Mouse (Mus musculus) kidney, adult 10 weeks (tissue): ENCODE data around the gene Olfr201. TPM values are rescaled to one million over a fixed set of nuclear protein-coding genes. Genes with fewer than 3 reads are reported as not detected.

Experiments
- polyA plus RNA-seq: library from polyadenylated mRNA; stranded (reverse); fragments of 350-450 nt; fragmentation: Illumina TruSeq; extraction: RNeasy Lipid Tissue Mini Kit (QIAGEN cat#74804); gene quantifications from one replicate; pipeline ENCODE4 v1.2.3, GENCODE M21; 2014; ENCODE audit warnings: low read depth, low replicate concordance

Gene Olfr201
- polyA plus RNA-seq = not detected

DNA sequence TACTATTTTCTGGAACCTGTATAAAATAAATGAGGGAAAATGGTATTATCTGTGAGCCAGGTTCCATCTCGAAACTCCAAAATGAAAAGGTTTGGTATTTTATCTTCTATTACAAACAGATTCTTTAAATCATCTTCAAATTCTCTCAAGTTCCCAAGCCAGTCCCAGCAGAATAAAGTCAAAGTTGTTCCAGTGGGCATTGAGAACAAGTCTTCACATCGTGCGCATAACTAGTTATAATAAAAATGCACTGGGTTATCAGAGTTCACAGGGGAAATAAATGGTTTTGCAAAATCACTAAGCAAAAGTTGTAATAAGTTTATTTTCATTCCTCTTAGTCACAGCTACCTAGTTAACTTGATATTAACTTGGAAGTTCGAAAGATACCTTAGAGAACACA lies at the start of gene Olfr201:
Gene Olfr201, minus strand, starts transcription at position 101 of the 400 bp plus-strand sequence.

DNA sequence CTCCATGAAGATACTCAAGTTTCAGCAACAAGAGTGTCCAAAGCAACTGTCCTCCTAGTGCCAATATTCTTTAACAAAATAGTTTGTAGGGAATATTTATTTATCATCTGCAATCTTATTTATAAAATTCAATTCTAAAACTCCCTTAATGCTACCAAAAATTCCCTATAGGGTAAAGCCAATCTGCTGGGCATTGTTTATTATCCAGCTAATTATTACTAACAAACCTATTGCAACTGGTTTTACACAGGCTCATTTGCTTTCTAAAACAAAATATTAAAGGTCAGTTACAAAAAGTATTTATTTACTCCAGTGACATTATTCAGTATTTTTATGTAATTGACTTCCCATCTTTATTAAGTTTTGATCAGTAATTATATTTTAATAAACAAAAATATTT lies 45.7 kb upstream of the Olfr201 start, which contains the start of gene Olfr204:
Gene Olfr204, minus strand, starts transcription at position 101 of the 400 bp plus-strand sequence.

GRCm38 (mm10) chr16:59298581-59298980 lies 26.1 kb upstream of the Olfr201 start, which contains the start of gene Olfr203:
Olfr203 (plus strand) TSS chr16:59298881.

DNA sequence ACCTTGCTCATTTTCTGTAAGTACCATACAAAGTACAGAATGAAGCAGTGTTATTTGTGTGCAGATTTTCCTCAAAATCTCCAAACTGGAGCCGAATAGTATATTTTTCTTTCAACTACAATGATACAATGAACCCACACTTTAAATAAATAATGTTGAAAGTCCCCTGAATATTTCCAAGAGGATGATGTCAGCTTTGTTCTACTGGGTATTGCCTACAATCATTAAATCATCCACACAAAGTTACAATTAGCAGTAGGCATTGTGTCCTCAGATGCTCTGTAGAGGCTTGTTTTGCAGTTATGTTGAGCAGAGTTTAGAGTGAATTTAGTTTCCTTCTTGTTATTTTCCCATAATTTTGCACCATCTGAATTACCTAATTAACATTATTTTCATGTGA lies 14.3 kb upstream of the Olfr201 start, which contains the start of gene Olfr202:
Gene Olfr202, minus strand, starts transcription at position 101 of the 400 bp plus-strand sequence.

DNA sequence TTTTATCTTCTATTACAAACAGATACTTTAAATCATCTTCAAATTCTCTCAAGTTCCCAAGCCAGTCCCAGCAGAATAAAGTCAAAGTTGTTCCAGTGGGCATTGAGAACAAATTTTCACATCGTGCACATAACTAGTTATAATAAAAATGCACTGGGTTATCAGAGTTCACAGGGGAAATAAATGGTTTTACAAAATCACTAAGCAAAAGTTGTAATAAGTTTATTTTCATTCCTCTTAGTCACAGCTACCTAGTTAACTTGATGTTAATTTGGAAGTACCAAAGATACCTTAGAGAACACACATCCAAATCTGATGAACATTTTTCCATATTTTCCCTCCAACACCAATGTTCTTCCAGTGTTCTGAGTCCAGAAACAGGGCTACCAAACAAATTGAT lies 52.8 kb downstream of the Olfr201 start, which contains the start of gene Olfr199:
Gene Olfr199, minus strand, starts transcription at position 101 of the 400 bp plus-strand sequence.

Other genes starting within 250 kb of the Olfr201 start
- gene Olfr186, start 242.3 kb downstream of the Olfr201 start, polyA plus RNA-seq = not detected
- not detected for gene Olfr187, start 232.9 kb downstream of the Olfr201 start, polyA plus RNA-seq
- not detected for gene Olfr190, start 194.6 kb downstream of the Olfr201 start, polyA plus RNA-seq
- not detected for gene Olfr191, start 182.8 kb downstream of the Olfr201 start, polyA plus RNA-seq
- not detected for gene Olfr193, start 160.8 kb downstream of the Olfr201 start, polyA plus RNA-seq
- gene Olfr194, start 151.6 kb downstream of the Olfr201 start, polyA plus RNA-seq = not detected
- gene Olfr195, start 125.6 kb downstream of the Olfr201 start, polyA plus RNA-seq = 0.49 TPM
- not detected for gene Olfr196, start 102.2 kb downstream of the Olfr201 start, polyA plus RNA-seq
- not detected for gene Olfr198, start 69.1 kb downstream of the Olfr201 start, polyA plus RNA-seq
- not detected for gene Olfr199, start 52.9 kb downstream of the Olfr201 start, polyA plus RNA-seq
- not detected for gene Olfr202, start 14.2 kb upstream of the Olfr201 start, polyA plus RNA-seq
- not detected for gene Olfr203, start 26.2 kb upstream of the Olfr201 start, polyA plus RNA-seq
- gene Olfr204, start 45.6 kb upstream of the Olfr201 start, polyA plus RNA-seq = not detected
- not detected for gene Olfr205, start 58.5 kb upstream of the Olfr201 start, polyA plus RNA-seq
- not detected for gene Olfr206, start 76.6 kb upstream of the Olfr201 start, polyA plus RNA-seq
- gene Olfr209, start 91.4 kb upstream of the Olfr201 start, polyA plus RNA-seq = not detected
- not detected for gene Gabrr3, start 134.7 kb upstream of the Olfr201 start, polyA plus RNA-seq
- gene Riox2, start 199.1 kb upstream of the Olfr201 start, polyA plus RNA-seq = 37.2 TPM